Mouse (Mus musculus): ENCODE measurements around the gene Chn2. TPM values are rescaled to one million over a fixed set of nuclear protein-coding genes. Genes with fewer than 3 reads are reported as not detected.

Gene Chn2
- polyA plus RNA-seq, 1 experiment: 38.2 TPM

DNA sequence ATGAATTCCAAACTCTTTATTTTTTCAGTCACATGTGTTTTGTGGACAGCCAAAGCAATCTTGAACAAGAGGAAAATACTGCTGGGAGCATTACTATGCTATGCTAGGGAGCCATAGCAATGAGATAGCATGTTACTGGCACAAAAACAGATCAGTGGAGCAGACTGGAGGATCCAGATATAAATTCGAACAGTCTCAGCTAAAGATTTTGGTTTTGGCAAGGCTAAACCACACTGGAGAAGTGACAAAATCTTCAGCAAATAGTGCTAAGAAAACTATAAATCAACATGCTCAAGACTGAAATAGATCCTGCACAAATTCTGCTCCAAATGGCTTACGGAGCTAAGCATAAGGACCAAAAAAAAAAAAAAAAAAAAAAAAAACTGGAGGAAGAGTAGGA lies 273.7 kb downstream of the Chn2 start:
- TF ChIP-seq CTCF (IDR thresholded peaks at IDR 0.05; ENCODE audit: borderline replicate concordance, extremely low read depth, insufficient read depth, insufficient read length) (no peak), POLR2A (IDR thresholded peaks at IDR 0.05; ENCODE audit: borderline replicate concordance, extremely low read depth, insufficient read depth, insufficient read length, poor library complexity, severe bottlenecking) (no peak)
- DNase-seq (ENCODE audit: low read depth): peak; percentile 25

DNA sequence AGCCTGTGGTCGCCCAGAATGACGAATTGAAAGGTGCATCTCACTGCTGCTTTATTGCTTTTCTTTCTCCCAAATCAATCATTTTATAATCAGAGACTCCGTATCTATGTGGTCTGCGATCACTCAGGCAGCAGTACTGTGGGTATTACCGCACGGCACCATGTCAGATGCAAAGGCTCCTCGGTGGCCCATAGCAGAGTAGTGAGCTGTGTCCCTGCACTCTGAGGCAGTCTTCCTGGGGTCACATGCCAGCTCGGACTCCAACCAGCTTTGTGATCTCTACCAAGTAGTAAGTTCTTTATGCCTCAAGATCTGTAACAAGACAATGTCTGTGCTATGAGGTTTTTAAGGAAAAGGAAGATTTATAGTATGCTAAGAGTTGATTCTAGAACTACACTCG lies 279.3 kb downstream of the Chn2 start:
- TF ChIP-seq POLR2A (IDR thresholded peaks at IDR 0.05; ENCODE audit: borderline replicate concordance, extremely low read depth, insufficient read depth, insufficient read length, poor library complexity, severe bottlenecking) (no peak), CTCF (IDR thresholded peaks at IDR 0.05; ENCODE audit: borderline replicate concordance, extremely low read depth, insufficient read depth, insufficient read length) (no peak)
- DNase-seq (ENCODE audit: low read depth): no peak

DNA sequence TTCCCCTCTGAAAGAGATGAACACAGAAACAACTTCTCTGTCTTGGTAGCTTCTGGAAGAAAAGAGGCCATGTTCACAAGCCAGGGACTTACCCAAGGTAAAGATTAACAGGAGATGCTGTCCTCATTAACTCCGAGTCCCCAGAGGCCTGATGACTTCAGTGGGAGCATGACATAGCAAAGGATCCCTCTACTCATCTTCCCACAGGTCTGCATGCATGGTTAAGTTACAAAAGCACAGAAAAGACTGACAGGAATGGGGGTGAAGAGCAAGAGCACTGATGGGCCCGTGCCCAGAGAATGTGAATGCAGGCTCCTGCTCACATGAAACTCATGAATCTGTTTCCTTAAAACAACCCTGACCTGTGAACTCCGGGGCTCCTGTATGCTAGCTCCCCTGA lies 279.8 kb downstream of the Chn2 start:
- DNase-seq (ENCODE audit: low read depth): no peak
- no peak for TF ChIP-seq CTCF (IDR thresholded peaks at IDR 0.05; ENCODE audit: borderline replicate concordance, extremely low read depth, insufficient read depth, insufficient read length)
- no peak for TF ChIP-seq POLR2A (IDR thresholded peaks at IDR 0.05; ENCODE audit: borderline replicate concordance, extremely low read depth, insufficient read depth, insufficient read length, poor library complexity, severe bottlenecking)

DNA sequence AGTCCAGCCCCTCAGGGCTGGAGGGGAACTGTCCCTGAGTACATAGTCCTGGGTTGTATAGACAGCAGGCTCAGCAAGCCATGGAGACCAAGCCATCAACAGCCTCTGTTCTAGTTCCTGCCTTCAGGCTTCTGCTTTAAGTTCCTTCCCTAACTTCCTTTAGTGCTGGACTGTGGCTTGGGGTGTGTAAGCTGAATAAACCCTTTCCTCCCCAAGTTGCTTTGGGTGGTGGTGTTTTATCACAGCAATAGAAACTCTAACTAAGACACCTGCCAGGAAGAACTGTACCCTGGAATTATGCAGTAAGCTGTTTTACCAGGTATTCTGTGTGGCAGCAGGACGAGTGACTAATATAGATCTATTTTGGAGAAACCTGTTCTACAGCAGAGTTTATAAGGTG lies 280.9 kb downstream of the Chn2 start:
- TF ChIP-seq POLR2A (IDR thresholded peaks at IDR 0.05; ENCODE audit: borderline replicate concordance, extremely low read depth, insufficient read depth, insufficient read length, poor library complexity, severe bottlenecking): no peak
- no peak for TF ChIP-seq CTCF (IDR thresholded peaks at IDR 0.05; ENCODE audit: borderline replicate concordance, extremely low read depth, insufficient read depth, insufficient read length)
- DNase-seq (ENCODE audit: low read depth): no peak

- DNase-seq (ENCODE audit: low read depth): no peak
- no peak for TF ChIP-seq CTCF (IDR thresholded peaks at IDR 0.05; ENCODE audit: borderline replicate concordance, extremely low read depth, insufficient read depth, insufficient read length)
- TF ChIP-seq POLR2A (IDR thresholded peaks at IDR 0.05; ENCODE audit: borderline replicate concordance, extremely low read depth, insufficient read depth, insufficient read length, poor library complexity, severe bottlenecking): no peak
These were observed 286.0 kb downstream of the Chn2 start, which contains the start of gene Prr15 for GRCm38 (mm10) chr6:54325246-54325885. Prr15 (plus strand) TSS chr6:54325835.

DNA sequence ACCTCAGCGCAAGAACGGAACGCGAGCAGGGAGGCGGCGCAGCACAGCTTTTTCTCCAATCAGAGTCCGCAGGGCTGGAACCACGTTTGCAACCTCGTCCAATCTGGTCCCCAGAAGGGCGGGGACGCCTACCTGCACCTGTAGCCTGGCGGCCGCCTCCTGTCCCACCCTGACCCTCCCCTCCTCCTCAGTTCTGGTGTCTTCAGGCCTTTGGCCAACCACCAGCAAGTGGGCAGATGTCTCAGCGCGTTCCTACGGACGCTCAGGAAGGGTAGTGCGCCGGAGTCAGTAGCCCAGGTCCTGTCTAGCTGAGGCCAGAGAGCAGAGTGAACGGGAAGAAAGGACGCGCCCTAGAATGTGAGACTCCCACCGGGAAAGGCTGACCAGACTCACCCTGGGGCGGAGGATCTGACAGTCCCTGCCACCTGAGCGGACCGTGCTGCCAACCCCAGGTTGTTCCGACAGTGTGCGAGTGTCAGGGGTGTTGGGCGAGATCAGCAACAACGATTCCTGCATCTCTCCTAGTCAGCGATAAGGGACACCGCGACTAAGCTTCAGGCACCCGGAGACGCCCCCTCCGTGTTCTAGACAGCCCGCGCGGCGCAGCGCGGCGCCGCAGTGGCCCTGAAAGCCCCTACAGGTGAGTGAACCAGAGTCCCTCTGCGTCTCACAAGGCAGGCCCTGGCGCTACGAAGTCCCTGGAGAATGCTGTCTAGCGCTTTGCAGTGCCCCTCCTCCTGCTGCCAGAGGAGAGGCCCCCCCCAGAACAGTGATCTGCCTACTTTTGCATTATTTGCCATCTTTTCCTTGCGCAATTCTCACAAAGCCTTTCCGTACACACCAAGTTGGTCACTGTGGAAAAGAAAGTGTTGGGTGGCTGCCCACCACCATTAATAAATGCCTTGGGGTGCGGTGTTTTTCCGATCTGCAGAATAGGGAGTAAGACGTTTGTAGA lies 287.6 kb downstream of the Chn2 start:
- TF ChIP-seq POLR2A (IDR thresholded peaks at IDR 0.05; ENCODE audit: borderline replicate concordance, extremely low read depth, insufficient read depth, insufficient read length, poor library complexity, severe bottlenecking) (no peak), CTCF (IDR thresholded peaks at IDR 0.05; ENCODE audit: borderline replicate concordance, extremely low read depth, insufficient read depth, insufficient read length) (no peak)
- DNase-seq (ENCODE audit: low read depth): peak; percentile 78

- TF ChIP-seq POLR2A (IDR thresholded peaks at IDR 0.05; ENCODE audit: borderline replicate concordance, extremely low read depth, insufficient read depth, insufficient read length, poor library complexity, severe bottlenecking) (no peak), CTCF (IDR thresholded peaks at IDR 0.05; ENCODE audit: borderline replicate concordance, extremely low read depth, insufficient read depth, insufficient read length) (no peak)
- DNase-seq (ENCODE audit: low read depth): peak; percentile 57
These were observed 288.3 kb downstream of the Chn2 start for GRCm38 (mm10) chr6:54327626-54328003.

DNA sequence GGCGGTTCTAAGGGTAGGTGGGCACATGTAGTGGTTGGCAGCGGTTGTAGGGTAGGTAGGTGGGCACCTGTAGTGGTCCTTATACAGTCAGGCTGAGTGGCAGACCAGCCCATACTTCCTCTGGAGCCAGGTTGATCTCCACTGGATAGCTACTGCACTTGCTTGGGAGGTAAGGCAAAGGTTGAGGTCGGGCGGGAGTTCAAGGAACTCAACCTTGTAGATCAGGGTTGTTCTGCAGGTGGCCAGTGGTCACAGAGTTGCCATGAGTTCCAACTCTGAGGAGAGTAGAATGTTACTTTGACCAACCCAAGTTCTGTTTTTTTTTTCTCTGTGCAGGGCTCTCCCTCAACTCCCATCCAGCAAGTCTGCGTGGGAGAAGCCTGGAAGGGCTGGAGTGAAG lies 289.4 kb downstream of the Chn2 start:
- TF ChIP-seq CTCF (IDR thresholded peaks at IDR 0.05; ENCODE audit: borderline replicate concordance, extremely low read depth, insufficient read depth, insufficient read length): no peak
- no peak for TF ChIP-seq POLR2A (IDR thresholded peaks at IDR 0.05; ENCODE audit: borderline replicate concordance, extremely low read depth, insufficient read depth, insufficient read length, poor library complexity, severe bottlenecking)
- DNase-seq (ENCODE audit: low read depth): no peak

- TF ChIP-seq CTCF (IDR thresholded peaks at IDR 0.05; ENCODE audit: borderline replicate concordance, extremely low read depth, insufficient read depth, insufficient read length) (no peak), POLR2A (IDR thresholded peaks at IDR 0.05; ENCODE audit: borderline replicate concordance, extremely low read depth, insufficient read depth, insufficient read length, poor library complexity, severe bottlenecking) (no peak)
- DNase-seq (ENCODE audit: low read depth): no peak
These were observed 290.2 kb downstream of the Chn2 start for GRCm38 (mm10) chr6:54329598-54329997.

DNA sequence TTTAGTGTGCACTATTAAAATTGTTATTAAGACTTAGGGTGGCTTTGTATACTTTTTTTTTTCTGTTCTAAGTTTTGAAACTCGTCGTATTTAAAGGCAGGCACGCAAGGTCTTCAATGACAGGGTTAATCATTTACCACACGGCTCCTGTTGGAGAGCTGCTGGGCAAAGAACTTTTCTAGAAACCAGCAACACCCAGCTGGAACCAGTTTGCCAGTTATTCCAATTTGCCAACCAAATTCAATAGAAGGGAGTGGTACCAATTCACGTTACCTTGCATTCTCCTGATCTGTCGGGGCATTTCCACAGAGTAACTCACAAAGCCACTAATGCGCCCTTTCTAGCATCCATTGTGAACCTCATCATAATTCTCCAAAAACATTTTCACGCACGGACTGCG lies 290.8 kb downstream of the Chn2 start:
- no peak for TF ChIP-seq CTCF (IDR thresholded peaks at IDR 0.05; ENCODE audit: borderline replicate concordance, extremely low read depth, insufficient read depth, insufficient read length)
- no peak for TF ChIP-seq POLR2A (IDR thresholded peaks at IDR 0.05; ENCODE audit: borderline replicate concordance, extremely low read depth, insufficient read depth, insufficient read length, poor library complexity, severe bottlenecking)
- DNase-seq (ENCODE audit: low read depth): peak; percentile 69

- peak; percentile 96 for DNase-seq (ENCODE audit: low read depth)
- TF ChIP-seq CTCF (IDR thresholded peaks at IDR 0.05; ENCODE audit: borderline replicate concordance, extremely low read depth, insufficient read depth, insufficient read length) (no peak), POLR2A (IDR thresholded peaks at IDR 0.05; ENCODE audit: borderline replicate concordance, extremely low read depth, insufficient read depth, insufficient read length, poor library complexity, severe bottlenecking) (no peak)
These were observed 292.4 kb downstream of the Chn2 start for GRCm38 (mm10) chr6:54331765-54332164.
